Comparison of ENCODE assay signal across 9 mouse cellular contexts in genomic region chr16:89844580-89844979, GRCm38 (mm10).
DNase-seq lines count a peak whose midpoint lies in the region; ATAC-seq and TF ChIP-seq lines count a peak whose summit lies in the region.
"Had no signal": no experiment of that assay in that cellular context is flagged by ENCODE, and none has a peak within 500 bp of the region (broad histone marks: within the 10 kb centered on the region; RNA-seq: fewer than 3 reads in every experiment).

No protein-coding gene starts in this region.

- H3K4me2 ChIP-seq in forebrain, embryonic 15.5 days (replicated peaks): no peak overlapping the region
- no peak overlapping the region for H3K4me2 ChIP-seq in hindbrain, embryonic 16.5 days (ENCODE audit: low read length)
- no peak overlapping the region for H3K4me2 ChIP-seq in midbrain, embryonic 11.5 days
- H3K4me2 ChIP-seq: liver, embryonic 15.5 days had no signal

- no peak overlapping the region for H3K4me3 ChIP-seq in heart, adult 2 months
- H3K4me3 ChIP-seq in forebrain, embryonic 15.5 days: no peak overlapping the region
- H3K4me3 ChIP-seq in hindbrain, embryonic 16.5 days (ENCODE audit: low read length): no peak overlapping the region
- H3K4me3 ChIP-seq in left cerebral cortex, adult 2 months: no peak overlapping the region
- H3K4me3 ChIP-seq in midbrain, embryonic 11.5 days (ENCODE audit: low read depth, low read length): no peak overlapping the region
- H3K4me3 ChIP-seq in small intestine, adult 2 months (ENCODE audit: low read depth, low read length): no peak overlapping the region
- H3K4me3 ChIP-seq: liver, embryonic 15.5 days had no signal

- H3K36me3 ChIP-seq in heart, adult 2 months (ENCODE audit: control insufficient read depth, insufficient read depth, low read length): no peaks in the 10 kb centered on the region
- peaks cover 12% of the 10 kb centered on the region; the same call in 1 of the 2 replicates for H3K36me3 ChIP-seq in forebrain, embryonic 15.5 days
- no peaks in the 10 kb centered on the region for H3K36me3 ChIP-seq in hindbrain, embryonic 16.5 days (ENCODE audit: control insufficient read depth, insufficient read depth, low read length)
- H3K36me3 ChIP-seq in midbrain, embryonic 11.5 days (ENCODE audit: control insufficient read depth, insufficient read depth, low read length): 0 out of 2 replicates have a peak, but pooled peaks cover 3% of the 10 kb centered on the region
- no peaks in the 10 kb centered on the region for H3K36me3 ChIP-seq in small intestine, adult 2 months (ENCODE audit: control insufficient read depth, insufficient read depth, low read length)
- H3K36me3 ChIP-seq: liver, embryonic 15.5 days had no signal

- ATAC-seq in forebrain, embryonic 15.5 days (replicated peaks): peak; percentile 80
- peak; percentile 89 for ATAC-seq in hindbrain, embryonic 16.5 days
- ATAC-seq in midbrain, embryonic 11.5 days (ENCODE audit: low FRiP score): peak; percentile 87

- intact Hi-C loops in heart, adult 2 months (cut with DNase I): loop anchor here (1.0 to 5.0 kb wide), 3 partner anchors 323 to 868 kb away; no protein-coding TSS in a partner anchor
- intact Hi-C loops in heart, postnatal 25 days (cut with DNase I): loop anchor here (1.0 to 10.0 kb wide), 3 partner anchors 100 to 343 kb away; no protein-coding TSS in a partner anchor
- intact Hi-C loops in left cerebral cortex, adult 2 months (cut with DNase I): loop anchor here (1.0 to 5.0 kb wide), 3 partner anchors 53 to 342 kb away; no protein-coding TSS in a partner anchor

- TF ChIP-seq POLR2A in heart, adult 2 months (IDR thresholded peaks at IDR 0.05; ENCODE audit: insufficient read depth, low read depth, low read length): no peak
- TF ChIP-seq POLR2A in brain, embryonic 14.5 days (IDR thresholded peaks at IDR 0.05; ENCODE audit: borderline replicate concordance, extremely low read depth, insufficient read depth, insufficient read length, poor library complexity, severe bottlenecking): no peak
- no peak for TF ChIP-seq POLR2A in small intestine, adult 2 months (IDR thresholded peaks at IDR 0.05; ENCODE audit: low read depth, low read length)

- peak; percentile 77; the same call in 1 of the 2 replicates for TF ChIP-seq EP300 in heart, adult 2 months (IDR thresholded peaks at IDR 0.05; ENCODE audit: insufficient read depth, low read depth, low read length)

- no peaks in the 10 kb centered on the region; the same call in 1 of the 2 replicates for H3K4me1 ChIP-seq in heart, adult 2 months (ENCODE audit: control insufficient read depth, insufficient read depth, low read length)
- peaks cover 15% of the 10 kb centered on the region; the same call in 1 of the 2 replicates for H3K4me1 ChIP-seq in forebrain, embryonic 15.5 days
- no peaks in the 10 kb centered on the region for H3K4me1 ChIP-seq in hindbrain, embryonic 16.5 days (ENCODE audit: control insufficient read depth, insufficient read depth, low read depth, low read length)
- no peaks in the 10 kb centered on the region for H3K4me1 ChIP-seq in midbrain, embryonic 11.5 days (ENCODE audit: control insufficient read depth, insufficient read depth, low read length)
- H3K4me1 ChIP-seq in small intestine, adult 2 months (ENCODE audit: control insufficient read depth, insufficient read depth, insufficient read length, low read length): no peaks in the 10 kb centered on the region
- H3K4me1 ChIP-seq: liver, embryonic 15.5 days had no signal

- H3K27me3 ChIP-seq in heart, adult 2 months (ENCODE audit: control insufficient read depth, insufficient read depth, low read length): peaks cover 1% of the 10 kb centered on the region
- H3K27me3 ChIP-seq in forebrain, embryonic 15.5 days: no peaks in the 10 kb centered on the region
- H3K27me3 ChIP-seq in hindbrain, embryonic 16.5 days (replicated peaks; ENCODE audit: control insufficient read depth, insufficient read depth, low read length): no peaks in the 10 kb centered on the region
- no peaks in the 10 kb centered on the region for H3K27me3 ChIP-seq in midbrain, embryonic 11.5 days (ENCODE audit: control insufficient read depth, insufficient read depth, low read length)
- H3K27me3 ChIP-seq in small intestine, adult 2 months (ENCODE audit: control insufficient read depth, insufficient read depth, low read length): no peaks in the 10 kb centered on the region
- H3K27me3 ChIP-seq: liver, embryonic 15.5 days had no signal

- no peaks in the 10 kb centered on the region for H3K79me2 ChIP-seq in heart, adult 2 months (replicated peaks; ENCODE audit: control insufficient read depth, insufficient read depth, low read length)

- TF ChIP-seq CTCF in heart, adult 2 months (IDR thresholded peaks at IDR 0.05): peak; percentile 85
- TF ChIP-seq CTCF in brain, embryonic 14.5 days (IDR thresholded peaks at IDR 0.05; ENCODE audit: borderline replicate concordance, extremely low read depth, insufficient read depth, insufficient read length): peak; percentile 87; the same call in 1 of the 2 replicates
- TF ChIP-seq CTCF in left cerebral cortex, adult 2 months (IDR thresholded peaks at IDR 0.05): peak; percentile 81
- peak; percentile 22; the same call in 1 of the 2 replicates for TF ChIP-seq CTCF in small intestine, adult 2 months (IDR thresholded peaks at IDR 0.05; ENCODE audit: extremely low read depth, insufficient read length, insufficient replicate concordance, low read depth, low read length)

- no peak overlapping the region for H3K9ac ChIP-seq in heart, adult 2 months (ENCODE audit: low read depth, low read length)
- no peak overlapping the region for H3K9ac ChIP-seq in forebrain, embryonic 15.5 days (replicated peaks)
- H3K9ac ChIP-seq in hindbrain, embryonic 16.5 days (ENCODE audit: low read depth, low read length): no peak overlapping the region
- no peak overlapping the region for H3K9ac ChIP-seq in midbrain, embryonic 11.5 days (ENCODE audit: low read length)
- H3K9ac ChIP-seq: liver, embryonic 15.5 days had no signal

- DNase-seq in heart, adult 2 months: peak in 1 of 2 experiments; percentile 25
- DNase-seq in heart, postnatal 25 days (ENCODE audit: low spot score): no peak
- peak; percentile 78 for DNase-seq in brain, embryonic 14.5 days (ENCODE audit: low read depth)
- peak; percentile 40 to 60 for DNase-seq in left cerebral cortex, adult 2 months (ENCODE audit: extremely low spot score in 1 of 2, low spot score in 2 of 2)
- peak; percentile 90 for DNase-seq in midbrain, embryonic 11.5 days (ENCODE audit: low spot score, missing footprints)

- WGBS in heart, adult 2 months: 32% methylated on average over 5 of the region's 5 CpGs
- WGBS in forebrain, embryonic 15.5 days: 41% methylated on average over 5 of the region's 5 CpGs
- 30% methylated on average over 5 of the region's 5 CpGs for WGBS in hindbrain, embryonic 16.5 days
- 35% methylated on average over 5 of the region's 5 CpGs for WGBS in midbrain, embryonic 11.5 days
- WGBS in small intestine, adult 2 months: 58% methylated on average over 5 of the region's 5 CpGs

- no peak overlapping the region for H3K27ac ChIP-seq in heart, adult 2 months
- no peak overlapping the region for H3K27ac ChIP-seq in forebrain, embryonic 15.5 days (replicated peaks)
- no peak overlapping the region for H3K27ac ChIP-seq in hindbrain, embryonic 16.5 days (ENCODE audit: low read depth, low read length)
- no peak overlapping the region for H3K27ac ChIP-seq in left cerebral cortex, adult 2 months
- no peak overlapping the region for H3K27ac ChIP-seq in midbrain, embryonic 11.5 days (ENCODE audit: low read depth, low read length)
- H3K27ac ChIP-seq in small intestine, adult 2 months (ENCODE audit: insufficient read depth, low read depth, low read length): no peak overlapping the region
- H3K27ac ChIP-seq: liver, embryonic 15.5 days had no signal

- H3K9me3 ChIP-seq in forebrain, embryonic 15.5 days: no peaks in the 10 kb centered on the region
- no peaks in the 10 kb centered on the region for H3K9me3 ChIP-seq in hindbrain, embryonic 16.5 days (ENCODE audit: control insufficient read depth, low read length)
- H3K9me3 ChIP-seq in midbrain, embryonic 11.5 days (ENCODE audit: control insufficient read depth, low read length): no peaks in the 10 kb centered on the region; the same call in 1 of the 2 replicates
- H3K9me3 ChIP-seq: liver, embryonic 15.5 days had no signal

Comparison
In these comparisons a context has a peak if more than half of its experiments do, and no peak if none do; other contexts are left out.
1. CTCF ChIP-seq: peak in every context shown above with its lines; median percentile 87 in brain, embryonic 14.5 days; 85 in heart, adult 2 months; 81 in left cerebral cortex, adult 2 months; 22 in small intestine, adult 2 months.